Mouse (Mus musculus) ovary, postnatal 14 days (tissue): ENCODE results near the gene Zfhx2.

Experiments
- DNase-seq: peaks from one replicate; pipeline ENCODE4 v3.0.0; 2022; ENCODE audit warnings: low spot score

The Zfhx2 gene

GRCm38 (mm10) chr14:55105836-55106809 is 14.0 kb upstream of the Zfhx2 start, which contains the start of gene Ap1g2:
Ap1g2 (minus strand) TSS chr14:55106593.
- peak; percentile 74 for DNase-seq

GRCm38 (mm10) chr14:55105386-55105785 is 13.3 kb upstream of the Zfhx2 start:
- no peak for DNase-seq

- no peak for DNase-seq
These were observed 12.2 kb upstream of the Zfhx2 start for GRCm38 (mm10) chr14:55104365-55104764.

GRCm38 (mm10) chr14:55102253-55102785 is 10.2 kb upstream of the Zfhx2 start:
- no peak for DNase-seq

- peak; percentile 53 for DNase-seq
These were observed 9.5 kb upstream of the Zfhx2 start for GRCm38 (mm10) chr14:55101592-55101991.

GRCm38 (mm10) chr14:55098067-55098466 is 5.9 kb upstream of the Zfhx2 start:
- no peak for DNase-seq

- no peak for DNase-seq
These were observed 5.5 kb upstream of the Zfhx2 start for GRCm38 (mm10) chr14:55097646-55098045.

GRCm38 (mm10) chr14:55096573-55097087 is 4.5 kb upstream of the Zfhx2 start:
- no peak for DNase-seq

GRCm38 (mm10) chr14:55095671-55096070 is 3.5 kb upstream of the Zfhx2 start:
- DNase-seq, result no peak

- DNase-seq, result no peak
These were observed 3.1 kb upstream of the Zfhx2 start for GRCm38 (mm10) chr14:55095263-55095662.

- DNase-seq, result peak; percentile 59
These were observed 2.6 kb upstream of the Zfhx2 start, which contains the start of gene Thtpa for GRCm38 (mm10) chr14:55094704-55095231. Thtpa (plus strand) TSS chr14:55094784.

- no peak for DNase-seq
These were observed 1.8 kb upstream of the Zfhx2 start for GRCm38 (mm10) chr14:55093927-55094326.

GRCm38 (mm10) chr14:55091209-55091865 is 787 bp downstream of the Zfhx2 start:
- no peak for DNase-seq

GRCm38 (mm10) chr14:55089199-55089947 is 2.8 kb downstream of the Zfhx2 start:
- no peak for DNase-seq

GRCm38 (mm10) chr14:55086009-55086514 is 6.1 kb downstream of the Zfhx2 start:
- no peak for DNase-seq

- no peak for DNase-seq
These were observed 6.7 kb downstream of the Zfhx2 start for GRCm38 (mm10) chr14:55085324-55086008.

- DNase-seq, result no peak
These were observed 8.6 kb downstream of the Zfhx2 start for GRCm38 (mm10) chr14:55083481-55083880.

GRCm38 (mm10) chr14:55081105-55081504 is 11.0 kb downstream of the Zfhx2 start:
- no peak for DNase-seq

- DNase-seq, result peak; percentile 63
These were observed 12.7 kb downstream of the Zfhx2 start for GRCm38 (mm10) chr14:55079214-55079970.
